Mouse (Mus musculus) liver, adult 2 months (tissue): ENCODE data around the gene Zfp869.

Experiments
- CTCF ChIP-seq: fragments of 200-500 bp; IDR thresholded peaks from 2 replicates; pipeline ENCODE4 v1.5.1; 2011; ENCODE audit warnings: low read depth, low read length, control low read depth
- POLR2A ChIP-seq: fragments of 200-500 bp; IDR thresholded peaks from 2 replicates; pipeline ENCODE4 v1.6.1; 2011; ENCODE audit warnings: low read length, control low read depth; ENCODE audit not compliant: insufficient read depth; ENCODE audit errors: extremely low read depth

- no peak for TF ChIP-seq POLR2A
- TF ChIP-seq CTCF, result no peak
These were observed 30.2 kb upstream of the Zfp869 start for GRCm38 (mm10) chr8:69740763-69741162.
